Mouse (Mus musculus): ENCODE results near the gene Stac.

Stac gene

DNA sequence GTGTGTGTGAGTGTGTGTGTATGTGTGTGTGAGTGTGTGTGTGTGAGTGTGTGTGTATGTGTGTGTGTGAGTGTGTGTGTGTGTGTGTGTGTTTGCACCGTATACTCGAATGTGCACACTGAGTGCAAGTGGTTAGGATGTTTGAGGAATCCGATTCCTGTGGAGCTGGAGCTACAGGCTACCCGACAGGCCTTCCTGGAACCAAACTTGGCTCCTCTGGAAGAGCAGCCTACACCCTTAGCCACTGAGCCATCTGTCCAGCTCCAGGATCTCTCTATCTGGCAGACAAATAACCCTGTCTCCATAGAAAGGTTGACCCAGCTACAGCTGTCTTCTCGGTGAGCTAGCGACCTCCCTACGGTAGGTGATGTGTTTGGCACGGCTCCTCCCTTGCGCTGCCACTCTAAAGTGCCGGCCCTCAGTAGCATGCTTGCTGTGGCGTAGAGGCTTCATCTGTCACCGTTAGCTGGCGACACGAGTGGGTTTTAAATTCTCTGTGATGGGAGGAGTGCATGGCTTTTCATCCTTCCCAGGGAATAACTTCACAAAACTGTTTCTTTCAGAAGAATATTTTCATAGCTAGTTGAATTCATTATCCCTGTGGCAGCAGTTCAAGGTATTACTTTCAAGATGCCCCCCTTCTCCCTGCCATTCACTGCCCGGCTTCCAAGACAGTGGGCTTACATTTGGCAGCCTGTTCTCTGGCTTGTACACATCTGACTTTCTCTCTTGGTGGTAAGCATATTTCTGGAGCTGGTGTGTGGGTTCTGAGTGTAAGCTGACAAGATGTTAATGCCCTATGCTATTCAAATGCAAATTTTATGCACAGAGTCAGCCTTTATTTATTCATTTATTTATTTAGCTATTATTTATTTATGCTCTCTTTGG lies 175.3 kb downstream of the Stac start:
- no peak for DNase-seq

Data from kidney, postnatal 10 days (tissue).